Mouse (Mus musculus) left cerebral cortex, postnatal 10 days (tissue): Measurements from ENCODE around the gene Serpina3f. TPM values are rescaled to one million over a fixed set of nuclear protein-coding genes. Genes with fewer than 3 reads are reported as not detected.
A peak's percentile ranks its signal among the peaks of the same experiment; 100 is the strongest.
"Not testable (repeated sequence)": the region's sequence is repeated elsewhere in the genome, so short reads cannot be mapped to it uniquely, and the experiment has no call there.

ENCODE experiments used
- DNase-seq, 2 experiments: peaks; one replicate each; pipeline ENCODE4 v3.0.0; 2021 to 2022; ENCODE audit warnings: low spot score in 2 of 2, mixed read lengths in 1 of 2; ENCODE audit errors: extremely low spot score in 1 of 2
- intact Hi-C: fragments of 180-260 bp; cut with DNase I; formaldehyde crosslinking; loops from one replicate; pipeline ENCODE4 v1.15.1; 2025
- total RNA-seq, 2 experiments: library from RNA; stranded (reverse); gene quantifications; 2 replicates each; pipeline ENCODE4 v1.2.3; 2021

Gene Serpina3f
- total RNA-seq = not detected

GRCm38 (mm10) chr12:104214445-104214753 lies at the start of gene Serpina3f:
TSS of gene Serpina3f (plus strand) at chr12:104214544.
- no peak for DNase-seq
- intact Hi-C loops = no loop called here

GRCm38 (mm10) chr12:104174747-104175146 lies 39.6 kb upstream of the Serpina3f start:
- DNase-seq = no peak
- intact Hi-C loops = no loop called here

- intact Hi-C loops = no loop called here
- DNase-seq = no peak
These were observed 38.7 kb upstream of the Serpina3f start for GRCm38 (mm10) chr12:104175636-104176035.

GRCm38 (mm10) chr12:104178577-104178976 lies 35.8 kb upstream of the Serpina3f start:
- DNase-seq = no peak
- intact Hi-C loops = no loop called here

- DNase-seq = no peak
- intact Hi-C loops = no loop called here
These were observed 35.4 kb upstream of the Serpina3f start for GRCm38 (mm10) chr12:104178987-104179386.

GRCm38 (mm10) chr12:104185046-104185445 lies 29.3 kb upstream of the Serpina3f start:
- no peak for DNase-seq
- intact Hi-C loops = no loop called here

GRCm38 (mm10) chr12:104186041-104186581 lies 28.2 kb upstream of the Serpina3f start:
- intact Hi-C loops = no loop called here
- DNase-seq = peak in 1 of 2 experiments; percentile 4

GRCm38 (mm10) chr12:104189246-104189645 lies 25.1 kb upstream of the Serpina3f start:
- DNase-seq = no peak

GRCm38 (mm10) chr12:104190852-104191251 lies 23.5 kb upstream of the Serpina3f start:
- DNase-seq = no peak
- intact Hi-C loops = no loop called here

More at GRCm38 (mm10) chr12:104189246-104189645, 25.1 kb upstream of the Serpina3f start:
- intact Hi-C loops = no loop called here

GRCm38 (mm10) chr12:104209149-104209548 lies 5.2 kb upstream of the Serpina3f start:
- intact Hi-C loops = no loop called here
- DNase-seq = no peak

- intact Hi-C loops = no loop called here
These were observed 4.5 kb upstream of the Serpina3f start for GRCm38 (mm10) chr12:104209802-104210201.

GRCm38 (mm10) chr12:104213689-104214444 lies 477 bp upstream of the Serpina3f start:
- no peak for DNase-seq

More at GRCm38 (mm10) chr12:104209802-104210201, 4.5 kb upstream of the Serpina3f start:
- DNase-seq = no peak

GRCm38 (mm10) chr12:104215249-104215648 lies 905 bp downstream of the Serpina3f start:
- DNase-seq = no peak
- intact Hi-C loops = no loop called here

More at GRCm38 (mm10) chr12:104213689-104214444, 477 bp upstream of the Serpina3f start:
- intact Hi-C loops = no loop called here

GRCm38 (mm10) chr12:104221616-104222015 lies 7.3 kb downstream of the Serpina3f start:
- intact Hi-C loops = loop anchor here (1.0 kb wide), 1 partner anchor 20 kb away; no protein-coding TSS in a partner anchor
- DNase-seq = no peak

GRCm38 (mm10) chr12:104223690-104224089 lies 9.3 kb downstream of the Serpina3f start:
- intact Hi-C loops = no loop called here

GRCm38 (mm10) chr12:104224598-104225300 lies 10.4 kb downstream of the Serpina3f start:
- intact Hi-C loops = no loop called here

More at GRCm38 (mm10) chr12:104223690-104224089, 9.3 kb downstream of the Serpina3f start:
- no peak for DNase-seq

GRCm38 (mm10) chr12:104230762-104231161 lies 16.4 kb downstream of the Serpina3f start:
- intact Hi-C loops = no loop called here

More at GRCm38 (mm10) chr12:104224598-104225300, 10.4 kb downstream of the Serpina3f start:
- DNase-seq = no peak

GRCm38 (mm10) chr12:104235915-104236314 lies 21.6 kb downstream of the Serpina3f start, which contains the start of gene Serpina3g:
TSS of gene Serpina3g (plus strand) at chr12:104236245.
- intact Hi-C loops = no loop called here
- no peak for DNase-seq

More at GRCm38 (mm10) chr12:104230762-104231161, 16.4 kb downstream of the Serpina3f start:
- no peak for DNase-seq

GRCm38 (mm10) chr12:104238048-104238447 lies 23.7 kb downstream of the Serpina3f start:
- intact Hi-C loops, DNase-seq: not testable (repeated sequence)
